ENCODE assay signal across 22 mouse cellular contexts in the genomic region with DNA sequence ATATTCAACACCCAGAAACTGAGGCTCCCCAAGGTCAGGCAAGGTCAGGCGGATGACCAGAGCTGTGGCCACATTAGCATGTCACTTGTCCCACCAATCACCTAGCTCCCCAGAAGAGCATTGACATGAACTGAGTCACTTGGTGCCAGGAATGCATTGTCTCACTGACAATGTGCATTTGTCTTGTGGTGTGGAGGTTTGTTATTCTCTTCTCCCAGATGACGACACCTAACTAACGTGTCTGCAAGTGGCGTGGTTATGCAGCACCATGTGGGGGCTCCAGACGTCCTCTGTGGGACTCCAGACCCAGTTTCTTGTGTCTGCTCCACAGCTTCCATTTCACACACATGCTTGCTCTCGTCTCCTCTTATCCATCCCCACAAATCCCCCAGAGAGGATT.
DNase-seq lines count a peak whose midpoint lies in the region; ATAC-seq lines count a peak whose summit lies in the region.
"Had no signal": no experiment of that assay in that cellular context is flagged by ENCODE, and none has a peak within 500 bp of the region (broad histone marks: within the 10 kb centered on the region; RNA-seq: fewer than 3 reads in every experiment).

No protein-coding gene starts in this region.

- no peak for ATAC-seq in erythroblast, adult 5-6 weeks (replicated peaks; ENCODE audit: low FRiP score, poor library complexity, severe bottlenecking)
- ATAC-seq: activated CD4-positive, CD25-positive, alpha-beta regulatory T cell, adult 4 months; forebrain, postnatal 0 days; intestine, embryonic 16.5 days had no signal

- DNase-seq in cerebellum, adult 9-11 months = peak; percentile 24
- no peak for DNase-seq in cerebellum, adult 8-10 months
- DNase-seq in layer of hippocampus, adult 11-12 months (ENCODE audit: low spot score) = peak; percentile 17
- DNase-seq in layer of hippocampus, postnatal 14 days (ENCODE audit: low spot score in 2 of 2) = no peak
- peak; percentile 35 for DNase-seq in ES-CJ7 (ENCODE audit: low read depth, low spot score)
- DNase-seq in brain, adult 2 months (ENCODE audit: low read depth, low spot score) = peak; percentile 89
- DNase-seq: adrenal gland, adult 2 months; adrenal gland, postnatal 36 days; cerebellum, adult 9-10 months; forebrain, postnatal 0 days; kidney, adult 8-10 months; kidney, postnatal 10 days; liver; lung, adult 2 months; lung, postnatal 10 days; midbrain, embryonic 14.5 days; right cerebral cortex, postnatal 4 days; thymus, adult 2 months; thymus, postnatal 36 days had no signal

Comparison
In these comparisons a context has a peak if more than half of its experiments do, and no peak if none do; other contexts are left out.
1. DNase-seq: peak in cerebellum, adult 9-11 months (single experiment), layer of hippocampus, adult 11-12 months (single experiment), ES-CJ7 (single experiment) and brain, adult 2 months (single experiment); none in cerebellum, adult 8-10 months (single experiment) and layer of hippocampus, postnatal 14 days (0 of 2).